Mouse (Mus musculus) hindbrain, postnatal 0 days (tissue): ENCODE results near the gene Kcnh5. TPM values are rescaled to one million over a fixed set of nuclear protein-coding genes. Genes with fewer than 3 reads are reported as not detected.

Experiments
- ATAC-seq: fragments of 200-750 bp; cut with Nextera tagmentation; 2 replicates; pipeline ENCODE4 v1.8.0; 2017; ENCODE audit warnings: mild to moderate bottlenecking, moderate TSS enrichment, moderate library complexity
- DNase-seq: peaks from one replicate; pipeline ENCODE4 v3.0.0-alpha.2; 2015; ENCODE audit warnings: low spot score
- H3K27ac ChIP-seq: fragments of 300-500 bp; sonication (generic); 2 replicates; pipeline ENCODE4 v1.5.1; 2014; ENCODE audit warnings: mild to moderate bottlenecking
- H3K27me3 ChIP-seq: fragments of 300-500 bp; sonication (generic); 2 replicates; pipeline ENCODE4 v1.6.1; 2014; ENCODE audit warnings: low read length, mixed read lengths; ENCODE audit not compliant: insufficient read depth
- H3K36me3 ChIP-seq: fragments of 300-500 bp; sonication (generic); 2 replicates; pipeline ENCODE4 v1.6.1; 2014; ENCODE audit warnings: low read length, mixed read lengths; ENCODE audit not compliant: insufficient read depth
- H3K4me1 ChIP-seq: fragments of 300-500 bp; sonication (generic); 2 replicates; pipeline ENCODE4 v1.6.1; 2014; ENCODE audit warnings: antibody characterized with exemption, low read length, mixed read lengths; ENCODE audit not compliant: insufficient read depth
- H3K4me2 ChIP-seq: fragments of 300-500 bp; sonication (generic); 2 replicates; pipeline ENCODE4 v1.6.1; 2014; ENCODE audit warnings: low read depth, mild to moderate bottlenecking, low read length, moderate library complexity, mixed read lengths
- H3K4me3 ChIP-seq: fragments of 300-500 bp; sonication (generic); 2 replicates; pipeline ENCODE4 v1.5.1; 2014; ENCODE audit warnings: low read length
- H3K9ac ChIP-seq: fragments of 300-500 bp; sonication (generic); replicated peaks from 2 replicates; pipeline ENCODE4 v1.6.1; 2014; ENCODE audit warnings: mild to moderate bottlenecking, low read length, moderate library complexity, mixed read lengths
- H3K9me3 ChIP-seq: fragments of 300-500 bp; sonication (generic); 2 replicates; pipeline ENCODE4 v1.6.1; 2016; ENCODE audit warnings: low read length, mixed read lengths
- CTCF ChIP-seq: IDR thresholded peaks from 2 replicates; pipeline ENCODE4 v1.5.1; 2016; ENCODE audit warnings: antibody characterized with exemption, control low read depth, low read depth
- WGBS: fragments of 180-500 bp; shearing (Covaris S2); extraction: QIAGEN DNeasy Blood & Tissue Kit; methylation state at CpG from one replicate; pipeline ENCODE4 v1.1.7; 2014; 5-methylcytosine and 5-hydroxymethylcytosine counted together
- polyA plus RNA-seq: library from polyadenylated mRNA; unstranded; fragments of >200 nt; fragmentation: Nextera tagmentation; extraction: Ambion mirVana; gene quantifications from 2 replicates; pipeline ENCODE4 v1.2.1, GENCODE M21; 2015
- total RNA-seq: library from RNA; depleted of rRNA; stranded (reverse); fragments of >200 nt; gene quantifications from 2 replicates; pipeline ENCODE4 v1.2.3, GENCODE M21; 2014

Kcnh5 gene
- total and polyA plus RNA-seq, 2 experiments from 2014 or later: 3.1 to 7.4 TPM

- 75% methylated on average over 4 of the region's 4 CpGs for WGBS
- H3K4me3 ChIP-seq: no peak overlapping the region
- no peak overlapping the region for H3K9ac ChIP-seq
- no peak overlapping the region for H3K27ac ChIP-seq
- no peaks in the 10 kb centered on the region for H3K27me3 ChIP-seq
- no peaks in the 10 kb centered on the region for H3K36me3 ChIP-seq
- no peaks in the 10 kb centered on the region for H3K4me1 ChIP-seq
- DNase-seq (no peak), ATAC-seq (no peak)
- H3K4me2 ChIP-seq: no peak overlapping the region
- no peak for TF ChIP-seq CTCF
- H3K9me3 ChIP-seq: no peaks in the 10 kb centered on the region
These were observed 207.7 kb downstream of the Kcnh5 start for GRCm38 (mm10) chr12:74969420-74969819.

GRCm38 (mm10) chr12:74966266-74966665, 210.9 kb downstream of the Kcnh5 start:
- H3K9ac ChIP-seq: no peak overlapping the region
- H3K4me2 ChIP-seq: no peak overlapping the region
- no peak overlapping the region for H3K27ac ChIP-seq
- H3K4me1 ChIP-seq: no peaks in the 10 kb centered on the region
- no peaks in the 10 kb centered on the region for H3K9me3 ChIP-seq
- TF ChIP-seq CTCF: no peak
- H3K27me3 ChIP-seq: no peaks in the 10 kb centered on the region
- no peak overlapping the region for H3K4me3 ChIP-seq
- no peaks in the 10 kb centered on the region for H3K36me3 ChIP-seq
- DNase-seq (no peak), ATAC-seq (no peak)
- WGBS: 71% methylated on average over 2 of the region's 2 CpGs

- H3K27me3 ChIP-seq: no peaks in the 10 kb centered on the region
- H3K4me1 ChIP-seq: no peaks in the 10 kb centered on the region
- no peaks in the 10 kb centered on the region for H3K9me3 ChIP-seq
- WGBS: 57% methylated on average over 2 of the region's 2 CpGs
- no peak overlapping the region for H3K27ac ChIP-seq
- H3K4me2 ChIP-seq: no peak overlapping the region
- H3K36me3 ChIP-seq: no peaks in the 10 kb centered on the region
- no peak overlapping the region for H3K4me3 ChIP-seq
- no peak for TF ChIP-seq CTCF
- no peak overlapping the region for H3K9ac ChIP-seq
- ATAC-seq: no peak
- DNase-seq: peak; percentile 23
These were observed 224.5 kb downstream of the Kcnh5 start for GRCm38 (mm10) chr12:74952661-74953060.

- DNase-seq (peak; percentile 70), ATAC-seq (peak; percentile 87)
- H3K4me2 ChIP-seq: no peak overlapping the region
These were observed 225.7 kb downstream of the Kcnh5 start for GRCm38 (mm10) chr12:74951124-74952115.

GRCm38 (mm10) chr12:74901331-74901730, 275.8 kb downstream of the Kcnh5 start:
- no peak for DNase-seq
- TF ChIP-seq CTCF: no peak
- Histone ChIP-seq H3K27me3 (no peaks in the 10 kb centered on the region), H3K36me3 (no peaks in the 10 kb centered on the region), H3K4me2 (no peak overlapping the region), H3K9me3 (no peaks in the 10 kb centered on the region), H3K9ac (no peak overlapping the region), H3K4me1 (no peaks in the 10 kb centered on the region), H3K27ac (no peak overlapping the region), H3K4me3 (no peak overlapping the region)
- WGBS: 55% methylated on average over 6 of the region's 6 CpGs
- ATAC-seq: no peak

More at GRCm38 (mm10) chr12:74951124-74952115, 225.7 kb downstream of the Kcnh5 start:
- H3K9ac ChIP-seq: no peak overlapping the region
- no peaks in the 10 kb centered on the region for H3K9me3 ChIP-seq
- H3K27ac ChIP-seq: no peak overlapping the region
- no peaks in the 10 kb centered on the region for H3K4me1 ChIP-seq
- H3K4me3 ChIP-seq: no peak overlapping the region
- H3K27me3 ChIP-seq: no peaks in the 10 kb centered on the region
- no peaks in the 10 kb centered on the region for H3K36me3 ChIP-seq
- 30% methylated on average over 9 of the region's 9 CpGs for WGBS
- TF ChIP-seq CTCF: no peak

- H3K27ac ChIP-seq: no peak overlapping the region
- ATAC-seq (no peak), DNase-seq (no peak)
- no peak overlapping the region for H3K9ac ChIP-seq
- no peaks in the 10 kb centered on the region for H3K9me3 ChIP-seq
- no peaks in the 10 kb centered on the region for H3K36me3 ChIP-seq
- no peak overlapping the region for H3K4me2 ChIP-seq
- no peak for TF ChIP-seq CTCF
- no peaks in the 10 kb centered on the region for H3K27me3 ChIP-seq
- H3K4me1 ChIP-seq: no peaks in the 10 kb centered on the region
- H3K4me3 ChIP-seq: no peak overlapping the region
These were observed 276.4 kb downstream of the Kcnh5 start for GRCm38 (mm10) chr12:74900777-74901176.

GRCm38 (mm10) chr12:74899055-74899454, 278.1 kb downstream of the Kcnh5 start:
- Histone ChIP-seq H3K4me1 (no peaks in the 10 kb centered on the region), H3K36me3 (no peaks in the 10 kb centered on the region), H3K9me3 (no peaks in the 10 kb centered on the region), H3K4me3 (no peak overlapping the region), H3K27ac (no peak overlapping the region), H3K27me3 (no peaks in the 10 kb centered on the region), H3K9ac (no peak overlapping the region), H3K4me2 (no peak overlapping the region)
- TF ChIP-seq CTCF: no peak
- WGBS: 93% methylated on average over 4 of the region's 4 CpGs
- DNase-seq: no peak
- no peak for ATAC-seq
